Mouse (Mus musculus): ENCODE measurements around the gene Pbrm1. TPM values are rescaled to one million over a fixed set of nuclear protein-coding genes. Genes with fewer than 3 reads are reported as not detected.
A peak's percentile ranks its signal among the peaks of the same experiment; 100 is the strongest.

Pbrm1 gene
- total RNA-seq, 4 experiments from 2014 or later = 45.9 to 52.7 (median 50.3) TPM

DNA sequence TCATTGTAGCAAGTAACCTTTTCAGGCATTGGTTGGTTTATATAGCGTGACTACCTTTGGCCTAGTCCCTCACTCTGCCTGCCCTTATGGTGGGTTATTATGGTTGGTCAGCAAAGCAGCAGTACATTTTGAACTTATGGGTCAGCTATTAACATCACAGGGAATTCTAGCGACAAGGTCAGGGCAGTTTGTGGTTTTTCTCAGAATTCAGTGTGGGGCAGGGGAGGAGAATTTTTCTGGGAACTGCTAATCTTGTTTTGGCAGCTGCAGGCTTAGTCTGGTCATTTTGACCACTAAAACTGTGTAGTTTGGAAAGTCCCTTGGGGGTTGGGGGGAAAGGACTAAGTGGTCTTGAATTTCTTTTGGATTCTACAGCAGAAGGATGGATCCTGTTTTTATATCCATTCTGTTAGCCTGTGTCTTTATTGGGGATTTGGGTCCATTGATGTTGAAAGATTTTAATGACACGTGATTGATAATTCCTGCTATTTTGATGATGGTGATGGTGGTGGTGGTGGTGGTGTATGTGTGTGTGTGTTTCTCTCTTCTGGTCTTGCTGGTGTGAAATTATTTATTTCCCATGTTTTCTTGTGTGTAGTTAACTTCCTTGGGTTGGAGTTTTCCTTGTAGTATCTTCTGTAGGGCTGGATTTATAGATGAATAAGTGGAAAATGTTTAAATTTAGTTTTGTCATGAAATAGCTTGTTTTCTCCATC is 60.5 kb downstream of the Pbrm1 start:
- no peak for DNase-seq (ENCODE audit: low spot score)

- DNase-seq (ENCODE audit: low spot score) = no peak
Measured at GRCm38 (mm10) chr14:31081147-31081546, 62.2 kb downstream of the Pbrm1 start.

DNA sequence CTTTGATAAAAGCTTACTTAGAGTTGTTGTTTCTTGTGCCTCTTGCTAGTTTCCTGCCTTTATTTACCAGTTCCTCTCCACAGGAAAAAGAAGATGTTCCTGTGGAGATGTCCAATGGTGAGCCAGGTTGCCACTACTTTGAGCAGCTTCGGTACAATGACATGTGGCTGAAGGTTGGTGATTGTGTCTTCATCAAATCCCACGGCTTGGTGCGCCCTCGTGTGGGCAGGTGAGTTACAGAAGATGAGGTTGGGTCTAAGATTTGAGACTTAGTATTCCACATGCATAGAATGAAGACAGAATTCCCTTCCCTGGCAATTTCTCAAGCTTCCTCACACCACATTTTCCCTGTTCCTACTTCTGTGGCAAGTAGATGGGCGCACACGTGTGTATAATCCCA is 68.5 kb downstream of the Pbrm1 start:
- DNase-seq (ENCODE audit: low spot score) = no peak

- no peak for DNase-seq (ENCODE audit: low spot score)
Measured at GRCm38 (mm10) chr14:31088515-31088914, 69.6 kb downstream of the Pbrm1 start.

GRCm38 (mm10) chr14:31089918-31090317 is 71.0 kb downstream of the Pbrm1 start:
- DNase-seq (ENCODE audit: low spot score) = no peak

DNA sequence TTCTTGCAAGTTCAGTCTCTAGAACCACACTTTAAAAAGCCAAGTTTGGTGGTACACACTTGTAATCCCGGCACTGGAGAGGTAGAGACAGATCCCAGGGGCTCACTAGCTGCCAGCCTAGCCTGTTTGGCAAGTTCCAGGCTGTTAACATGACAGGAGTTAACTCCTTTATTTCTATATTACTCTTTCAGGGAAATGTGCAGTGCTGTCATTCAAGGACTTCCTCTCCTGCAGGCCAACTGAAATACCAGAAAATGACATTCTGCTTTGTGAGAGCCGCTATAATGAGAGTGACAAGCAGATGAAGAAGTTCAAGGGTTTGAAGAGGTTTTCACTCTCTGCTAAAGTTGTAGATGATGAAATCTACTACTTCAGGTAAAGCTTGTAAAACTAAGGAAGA is 86.2 kb downstream of the Pbrm1 start:
- no peak for DNase-seq (ENCODE audit: low spot score)

GRCm38 (mm10) chr14:31110613-31111012 is 91.7 kb downstream of the Pbrm1 start:
- no peak for DNase-seq (ENCODE audit: low spot score)

GRCm38 (mm10) chr14:31112187-31112586 is 93.2 kb downstream of the Pbrm1 start:
- DNase-seq (ENCODE audit: low spot score) = no peak

- no peak for DNase-seq (ENCODE audit: low spot score)
Measured at GRCm38 (mm10) chr14:31114011-31114410, 95.1 kb downstream of the Pbrm1 start.

DNA sequence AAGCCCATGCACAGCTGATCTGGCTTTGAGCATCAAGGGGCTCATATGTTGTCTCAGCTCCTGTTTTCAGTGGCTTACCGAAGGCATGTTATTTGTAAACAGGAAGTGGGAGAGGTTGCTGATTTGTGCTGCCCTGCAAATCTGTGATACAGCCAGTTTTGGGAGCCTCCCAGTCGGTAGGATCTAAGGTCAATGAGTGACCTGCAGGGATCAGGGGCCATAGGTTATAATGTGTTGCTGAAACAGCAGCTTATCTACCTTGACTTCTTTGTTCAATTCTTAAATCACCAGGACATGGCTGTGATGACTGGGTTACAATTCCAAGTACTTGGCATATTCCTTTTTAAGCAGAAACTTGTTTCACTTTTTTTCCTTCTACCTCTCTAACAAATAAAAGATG is 96.6 kb downstream of the Pbrm1 start:
- DNase-seq (ENCODE audit: low spot score) = no peak

DNA sequence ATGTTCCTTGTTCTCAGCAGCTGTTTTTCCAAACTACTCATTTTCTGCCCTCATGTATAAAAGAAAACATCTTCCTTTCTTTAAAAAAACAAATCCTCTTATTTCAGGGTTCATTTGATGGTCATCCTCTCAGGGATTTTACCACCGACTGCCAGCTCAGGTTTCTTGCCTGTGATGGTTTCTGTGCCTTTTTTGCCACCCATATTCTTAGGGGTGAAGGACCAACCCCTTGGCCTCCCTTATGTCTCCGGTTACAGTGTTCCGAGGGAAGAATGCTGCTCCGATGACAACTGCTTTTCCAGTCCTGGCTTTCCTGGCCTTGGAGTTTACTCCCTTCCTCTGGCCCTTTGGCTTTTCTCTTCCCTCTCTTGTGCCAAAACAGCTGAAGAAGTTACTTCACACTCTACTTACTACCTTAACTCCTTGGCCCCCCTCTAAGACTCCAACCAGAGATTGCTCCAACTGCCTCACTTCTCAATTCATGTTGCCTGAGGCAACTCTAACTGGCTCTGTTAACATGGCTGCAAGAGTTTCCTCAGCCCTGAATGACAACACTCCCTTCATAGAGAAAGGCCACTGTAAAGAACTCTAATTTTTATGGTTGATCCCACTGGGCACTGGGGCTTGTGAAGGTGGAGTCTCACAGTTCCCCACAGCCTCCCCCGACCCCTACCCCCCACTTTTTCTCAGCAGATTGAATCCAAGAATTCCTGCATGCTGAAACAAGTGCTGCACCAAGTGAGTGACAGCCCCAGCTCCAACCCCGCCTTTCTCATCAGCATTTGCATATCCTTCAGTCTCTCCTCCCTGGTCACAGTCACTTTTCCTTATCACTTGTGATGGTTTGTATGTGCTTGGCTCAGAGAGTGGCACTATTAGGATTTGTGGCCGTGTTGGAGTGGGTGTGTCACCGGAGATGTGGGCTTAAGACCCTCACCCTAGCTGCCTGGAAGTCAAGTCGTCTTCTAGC is 106.5 kb downstream of the Pbrm1 start:
- no peak for DNase-seq (ENCODE audit: low spot score)

DNA sequence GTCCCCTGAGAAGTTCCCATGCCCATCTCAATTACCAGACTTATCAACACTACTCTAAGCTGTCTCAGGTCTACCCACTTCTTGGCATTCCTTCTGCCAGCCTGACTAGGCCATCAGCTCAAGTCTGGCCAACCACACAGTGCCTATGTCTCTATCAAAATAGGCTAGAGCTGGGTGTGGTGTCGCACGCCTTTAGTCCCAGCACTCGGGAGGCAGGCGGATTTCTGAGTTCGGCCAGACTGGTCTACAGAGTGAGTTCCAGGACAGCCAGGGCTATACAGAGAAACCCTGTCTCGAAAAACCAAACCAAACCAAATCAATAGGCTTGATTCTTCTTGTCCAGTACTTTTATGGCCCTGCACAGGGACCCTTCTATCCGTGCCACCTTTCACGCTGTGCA is 107.9 kb downstream of the Pbrm1 start:
- no peak for DNase-seq (ENCODE audit: low spot score)

DNA sequence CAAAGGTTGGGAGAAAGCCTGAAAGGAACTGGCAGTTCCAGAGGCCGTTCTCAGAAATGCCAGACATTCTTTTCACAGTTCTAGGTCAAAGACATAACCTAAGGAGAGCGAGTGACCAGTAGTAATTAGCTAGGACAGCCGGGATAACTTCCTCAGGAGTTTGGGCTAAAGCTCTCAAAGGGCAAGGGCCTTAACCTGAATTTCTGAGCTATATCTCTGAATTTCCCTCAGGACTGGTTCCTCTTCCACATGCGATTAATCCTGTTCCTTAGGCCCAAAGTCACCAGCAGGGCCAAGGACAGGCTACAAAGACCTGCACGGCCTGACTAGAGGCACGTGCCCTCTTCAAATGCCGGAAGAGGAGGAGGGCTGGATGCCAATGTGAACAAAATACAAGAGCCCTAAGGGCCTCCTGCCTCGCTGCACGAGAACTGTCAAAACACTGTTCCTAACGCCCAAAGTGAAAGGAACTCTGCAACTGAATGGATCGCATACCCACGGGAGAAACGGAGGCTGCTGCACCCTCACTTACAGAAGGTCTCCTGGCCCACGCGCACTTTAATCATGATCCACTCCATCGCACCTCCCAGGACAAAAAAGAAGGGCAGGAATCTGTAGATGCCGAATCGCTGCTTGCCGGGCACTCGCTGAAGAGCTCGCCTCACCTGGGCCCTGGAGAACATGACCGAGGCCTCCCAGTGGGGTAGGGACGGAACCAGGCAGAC is 109.3 kb downstream of the Pbrm1 start:
- DNase-seq (ENCODE audit: low spot score) = peak; percentile 71

DNA sequence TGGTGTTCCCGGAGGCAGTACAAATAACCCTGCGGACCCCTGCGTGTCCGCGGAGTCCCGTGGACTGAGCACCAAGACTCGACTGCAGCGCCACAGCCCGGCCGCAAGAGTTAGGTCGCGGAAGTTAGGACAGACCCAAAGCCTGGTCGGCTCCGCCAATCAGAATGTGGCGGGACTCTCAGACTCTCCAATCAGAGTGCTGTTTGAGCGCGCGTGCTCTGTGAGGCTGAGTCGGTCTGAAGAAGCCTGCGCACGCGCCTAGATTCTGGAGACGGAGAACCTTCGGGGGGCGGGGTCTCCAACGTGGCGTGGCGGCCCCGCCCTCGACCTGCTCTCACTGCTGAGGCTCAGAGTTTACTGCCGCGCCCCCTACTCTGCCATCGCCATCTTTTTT is 109.9 kb downstream of the Pbrm1 start, which contains the start of gene Smim4:
Smim4 (minus strand) TSS at position 131 of the 394 bp plus-strand sequence.
- DNase-seq (ENCODE audit: low spot score) = peak; percentile 97

GRCm38 (mm10) chr14:31129326-31130235 is 110.6 kb downstream of the Pbrm1 start:
- DNase-seq (ENCODE audit: low spot score) = no peak

DNA sequence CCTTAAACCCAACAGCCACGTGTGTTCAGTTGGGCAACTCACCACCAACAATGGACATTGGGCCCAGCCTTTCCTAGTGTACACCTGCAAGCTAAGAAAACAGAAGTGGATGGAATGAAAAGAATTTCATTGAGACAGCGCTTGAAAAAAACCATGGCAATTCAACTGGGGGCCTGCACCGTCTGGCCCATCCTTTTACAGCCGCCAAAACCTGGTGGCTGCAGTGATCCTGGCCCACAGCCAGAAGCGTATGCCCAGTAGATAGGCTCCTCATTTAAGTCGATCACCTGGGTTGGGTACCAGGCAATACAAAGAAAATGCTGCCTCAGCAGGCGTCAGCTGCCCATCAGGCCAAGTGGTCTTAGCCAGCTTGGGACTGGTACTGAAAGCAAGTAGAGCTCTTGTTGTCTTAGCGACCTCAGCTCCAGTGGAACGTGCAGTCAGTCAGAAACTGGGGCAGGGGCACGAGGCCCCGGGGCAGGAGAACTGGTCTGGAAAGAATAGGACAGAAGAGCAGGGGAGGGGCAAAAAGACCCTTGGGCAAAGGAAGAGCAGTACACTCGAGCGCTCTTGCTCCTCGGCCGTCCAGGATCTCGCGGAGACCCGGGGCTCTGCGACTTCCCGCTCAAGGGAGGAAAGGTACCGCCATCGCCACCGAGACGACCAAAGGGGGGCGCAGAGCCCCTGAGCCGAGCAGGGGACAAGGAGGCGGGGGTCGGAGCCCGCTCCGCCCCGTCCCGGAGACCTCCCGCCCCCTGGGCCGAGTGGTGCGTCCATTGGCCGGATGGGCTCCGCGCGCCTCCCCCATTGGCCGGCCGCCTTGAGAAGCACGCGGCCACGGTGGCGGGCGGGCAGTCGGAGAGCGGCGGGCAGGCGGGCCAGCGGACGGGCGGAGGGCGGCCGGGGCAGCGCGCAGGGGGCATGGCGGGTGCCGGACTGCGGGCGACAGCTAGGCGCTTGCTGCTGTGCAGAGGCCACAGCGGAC is 111.6 kb downstream of the Pbrm1 start, which contains the start of gene Nt5dc2:
Nt5dc2 (plus strand) TSS at position 818 of the 985 bp plus-strand sequence.
- DNase-seq (ENCODE audit: low spot score) = peak; percentile 82

GRCm38 (mm10) chr14:31131272-31131821 is 112.4 kb downstream of the Pbrm1 start:
- DNase-seq (ENCODE audit: low spot score) = no peak

DNA sequence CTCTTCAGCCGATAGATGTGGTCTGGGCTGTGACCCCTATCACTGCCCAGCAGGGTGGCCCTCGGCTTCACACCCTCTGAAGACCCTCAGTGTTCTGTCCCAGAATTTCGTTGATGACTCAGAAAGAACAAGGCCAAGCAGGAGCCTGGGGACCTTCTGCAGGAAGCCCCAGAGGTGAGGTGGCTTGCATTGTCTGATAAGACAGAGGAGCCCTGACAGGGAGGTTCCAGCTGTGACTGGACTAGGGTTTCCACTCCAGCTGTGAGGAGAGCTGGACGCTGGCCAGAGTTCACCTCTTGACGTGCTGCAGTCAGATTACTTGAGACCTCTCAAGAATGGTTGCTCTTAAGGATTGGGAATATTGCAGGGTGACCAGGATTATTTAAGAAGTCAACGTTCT is 113.1 kb downstream of the Pbrm1 start:
- no peak for DNase-seq (ENCODE audit: low spot score)

GRCm38 (mm10) chr14:31132491-31132975 is 113.6 kb downstream of the Pbrm1 start:
- DNase-seq (ENCODE audit: low spot score) = no peak
